ENCODE assay signal across 8 mouse cellular contexts in genomic region chr3:152209177-152209966, GRCm38 (mm10). TPM values are rescaled to one million over a fixed set of nuclear protein-coding genes. Genes with fewer than 3 reads are reported as not detected.
DNase-seq lines count a peak whose midpoint lies in the region; ATAC-seq and TF ChIP-seq lines count a peak whose summit lies in the region.

No protein-coding gene starts in this region.

- no peak for TF ChIP-seq CTCF in cerebellum, adult 2 months (IDR thresholded peaks at IDR 0.05; ENCODE audit: borderline replicate concordance, insufficient read depth, low read depth, low read length)
- no peak for TF ChIP-seq CTCF in heart, postnatal 0 days (IDR thresholded peaks at IDR 0.05; ENCODE audit: low read depth)

- peak overlapping the region; percentile 100 for H3K27ac ChIP-seq in cerebellum, adult 2 months (ENCODE audit: insufficient read depth, low read length)
- peak overlapping the region; percentile 100 for H3K27ac ChIP-seq in heart, postnatal 0 days (ENCODE audit: low read depth)
- peak overlapping the region; percentile 98 for H3K27ac ChIP-seq in liver, embryonic 13.5 days

- H3K27me3 ChIP-seq in cerebellum, adult 2 months (ENCODE audit: control insufficient read depth, insufficient read depth, low read length) = no peaks in the 10 kb centered on the region
- no peaks in the 10 kb centered on the region for H3K27me3 ChIP-seq in heart, postnatal 0 days (ENCODE audit: control insufficient read depth, insufficient read depth, low read length)
- no peaks in the 10 kb centered on the region for H3K27me3 ChIP-seq in liver, embryonic 13.5 days

- ATAC-seq in common myeloid progenitor, adult 5-6 weeks (replicated peaks; ENCODE audit: low read depth, poor library complexity, severe bottlenecking) = peak; percentile 35
- peak; percentile 31 for ATAC-seq in heart, postnatal 0 days (ENCODE audit: insufficient read depth, low read depth)
- ATAC-seq in liver, embryonic 13.5 days (ENCODE audit: low read depth) = peak; percentile 5; the same call in 1 of the 2 replicates

- H3K9ac ChIP-seq in heart, postnatal 0 days (replicated peaks; ENCODE audit: low read depth, low read length) = peak overlapping the region; percentile 99
- peak overlapping the region; percentile 96 for H3K9ac ChIP-seq in liver, embryonic 13.5 days

- peaks cover 5% of the 10 kb centered on the region for H3K4me1 ChIP-seq in cerebellum, adult 2 months (ENCODE audit: control insufficient read depth, insufficient read depth, low read length)
- peaks cover 26% of the 10 kb centered on the region for H3K4me1 ChIP-seq in heart, postnatal 0 days (ENCODE audit: control insufficient read depth, insufficient read depth)
- H3K4me1 ChIP-seq in liver, embryonic 13.5 days (replicated peaks) = peaks cover 40% of the 10 kb centered on the region

- DNase-seq in cerebellum, adult 2 months = no peak
- no peak for DNase-seq in cerebellum, postnatal 14 days
- peak; percentile 67 for DNase-seq in A20 (ENCODE audit: low read depth, low spot score)
- DNase-seq in heart, postnatal 0 days (ENCODE audit: low spot score) = no peak
- DNase-seq in liver, embryonic 13.5 days = peak; percentile 34
- DNase-seq in naive thymus-derived CD4-positive, alpha-beta T cell, adult 2 months (ENCODE audit: low read depth) = peak; percentile 75
- DNase-seq in gastrocnemius, postnatal 25 days = no peak

- H3K4me2 ChIP-seq in heart, postnatal 0 days (ENCODE audit: low read depth, low read length) = peak overlapping the region; percentile 91
- peak overlapping the region; percentile 83 for H3K4me2 ChIP-seq in liver, embryonic 13.5 days

- 2% methylated on average over 25 of the region's 25 CpGs for WGBS in cerebellum, adult 2 months
- WGBS in heart, postnatal 0 days = 2% methylated on average over 25 of the region's 25 CpGs
- 4% methylated on average over 25 of the region's 25 CpGs for WGBS in liver, embryonic 13.5 days (ENCODE audit: insufficient replicate concordance)

- no peaks in the 10 kb centered on the region for H3K9me3 ChIP-seq in heart, postnatal 0 days (replicated peaks; ENCODE audit: control insufficient read depth, low read length)
- no peaks in the 10 kb centered on the region for H3K9me3 ChIP-seq in liver, embryonic 13.5 days (replicated peaks)

- TF ChIP-seq POLR2A in cerebellum, adult 2 months (IDR thresholded peaks at IDR 0.05; ENCODE audit: borderline replicate concordance, insufficient read depth, low read length) = no peak

- H3K36me3 ChIP-seq in heart, postnatal 0 days (replicated peaks; ENCODE audit: control insufficient read depth, insufficient read depth, low read length) = peaks cover 4% of the 10 kb centered on the region; the same call in 1 of the 2 replicates
- peaks cover 15% of the 10 kb centered on the region; the same call in 1 of the 2 replicates for H3K36me3 ChIP-seq in liver, embryonic 13.5 days

- TF ChIP-seq EP300 in heart, postnatal 0 days (IDR thresholded peaks at IDR 0.05; ENCODE audit: low read depth) = no peak

- peak overlapping the region; percentile 81 for H3K4me3 ChIP-seq in cerebellum, adult 2 months (replicated peaks; ENCODE audit: insufficient read depth, low read depth, low read length)
- H3K4me3 ChIP-seq in heart, postnatal 0 days (ENCODE audit: low read depth, low read length) = peak overlapping the region; percentile 89
- H3K4me3 ChIP-seq in liver, embryonic 13.5 days (replicated peaks) = peak overlapping the region; percentile 98

RNA-seq across cellular contexts. Expression of gene Dnajb4, which starts 0.7 kb away (rescaled TPM):
- polyA plus RNA-seq in cerebellum, adult 2 months (2012; rRNA removed) = 45.2 and 49.1 TPM in 2 replicates
- total RNA-seq in common myeloid progenitor, adult 5-6 weeks (2017) = 72.1 and 88.3 TPM in 2 replicates
- 52.9 and 54.5 TPM in 2 replicates for total RNA-seq in heart, postnatal 0 days (2014; rRNA removed; ENCODE audit: low replicate concordance)
- 60.1 TPM in 2 replicates for polyA plus RNA-seq in heart, postnatal 0 days (2015; fragmentation: Nextera tagmentation; extraction: Ambion mirVana)
- 35.2 and 46.3 TPM in 2 replicates for polyA plus RNA-seq in liver, embryonic 13.5 days (2015; fragmentation: Nextera tagmentation; extraction: Ambion mirVana)
- total RNA-seq in gastrocnemius, postnatal 25 days (2021) = 10 to 100 TPM; 43.3 to 47.7 TPM

RNA-seq across cellular contexts. Expression of gene Fubp1, which starts 0.8 kb away (rescaled TPM):
- polyA plus RNA-seq in cerebellum, adult 2 months (2012; rRNA removed) = 94.5 and 110 TPM in 2 replicates
- 244 and 251 TPM in 2 replicates for total RNA-seq in common myeloid progenitor, adult 5-6 weeks (2017)
- total RNA-seq in heart, postnatal 0 days (2014; rRNA removed; ENCODE audit: low replicate concordance) = 71.2 and 131 TPM in 2 replicates
- 72.9 and 80.7 TPM in 2 replicates for polyA plus RNA-seq in heart, postnatal 0 days (2015; fragmentation: Nextera tagmentation; extraction: Ambion mirVana)
- 99.4 and 128 TPM in 2 replicates for polyA plus RNA-seq in liver, embryonic 13.5 days (2015; fragmentation: Nextera tagmentation; extraction: Ambion mirVana)
- total RNA-seq in gastrocnemius, postnatal 25 days (2021) = 10 to 100 TPM; 29.1 to 29.7 TPM

RNA-seq across cellular contexts. Expression of gene Gipc2, which starts 43.3 kb away (rescaled TPM):
- 9.7 and 10.4 TPM in 2 replicates for polyA plus RNA-seq in cerebellum, adult 2 months (2012; rRNA removed)
- total RNA-seq in common myeloid progenitor, adult 5-6 weeks (2017) = 1.2 TPM in 1 of 2 replicates, not detected in the other
- not detected in 2 replicates for total RNA-seq in heart, postnatal 0 days (2014; rRNA removed; ENCODE audit: low replicate concordance)
- 3.3 and 3.6 TPM in 2 replicates for polyA plus RNA-seq in heart, postnatal 0 days (2015; fragmentation: Nextera tagmentation; extraction: Ambion mirVana)
- polyA plus RNA-seq in liver, embryonic 13.5 days (2015; fragmentation: Nextera tagmentation; extraction: Ambion mirVana) = 12.3 and 21.0 TPM in 2 replicates
- under 1 TPM; 0.24 to 0.59 TPM for total RNA-seq in gastrocnemius, postnatal 25 days (2021)

RNA-seq across cellular contexts. Expression of gene Nexn, which starts 56.8 kb away (rescaled TPM):
- polyA plus RNA-seq in cerebellum, adult 2 months (2012; rRNA removed) = 5.3 and 6.5 TPM in 2 replicates
- total RNA-seq in common myeloid progenitor, adult 5-6 weeks (2017) = 0.64 TPM in 1 of 2 replicates, not detected in the other
- 32.1 and 88.6 TPM in 2 replicates for total RNA-seq in heart, postnatal 0 days (2014; rRNA removed; ENCODE audit: low replicate concordance)
- 314 and 316 TPM in 2 replicates for polyA plus RNA-seq in heart, postnatal 0 days (2015; fragmentation: Nextera tagmentation; extraction: Ambion mirVana)
- polyA plus RNA-seq in liver, embryonic 13.5 days (2015; fragmentation: Nextera tagmentation; extraction: Ambion mirVana) = 1.6 and 1.8 TPM in 2 replicates
- 100 to 1,000 TPM; 331 to 433 TPM for total RNA-seq in gastrocnemius, postnatal 25 days (2021)

Comparison
In these comparisons a context has a peak if more than half of its experiments do, and no peak if none do; other contexts are left out.
1. DNase-seq: peak in A20 (single experiment), liver, embryonic 13.5 days (single experiment) and naive thymus-derived CD4-positive, alpha-beta T cell, adult 2 months (single experiment); none in cerebellum, adult 2 months (0 of 2), cerebellum, postnatal 14 days (0 of 2), heart, postnatal 0 days (single experiment) and gastrocnemius, postnatal 25 days (single experiment).
2. Peak in every context shown above with its lines, with median percentiles within 50 percentile points of each other: H3K27ac ChIP-seq, H3K4me3 ChIP-seq and ATAC-seq.